Mouse (Mus musculus): ENCODE results near the gene Itgb2.

DNA sequence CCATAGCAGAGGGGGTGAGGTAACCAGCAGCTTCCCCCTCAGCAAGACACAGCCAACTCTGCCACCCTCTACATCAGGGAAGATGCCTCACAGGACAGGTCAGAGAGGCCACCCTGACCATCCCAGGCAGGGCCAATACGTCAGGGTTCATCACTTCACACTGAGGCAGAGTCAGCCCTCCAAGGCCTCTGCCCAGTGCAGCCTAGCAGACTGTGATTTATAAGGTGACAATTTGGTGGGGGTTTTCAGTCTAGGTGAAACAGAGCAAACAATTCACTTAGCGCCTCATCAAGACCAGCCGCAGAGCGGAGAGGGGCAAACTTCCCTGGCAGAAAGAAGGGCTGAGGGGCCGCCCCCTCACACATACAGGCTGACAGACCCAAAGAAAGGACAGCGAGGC lies 31.8 kb upstream of the Itgb2 start:
- TF ChIP-seq CTCF (IDR thresholded peaks at IDR 0.05; ENCODE audit: low read depth, low read length) (no peak), POLR2AphosphoS5 (IDR thresholded peaks at IDR 0.05; ENCODE audit: insufficient replicate concordance, low read depth, low read length) (no peak), GATA1 (IDR thresholded peaks at IDR 0.05; ENCODE audit: borderline replicate concordance, low read length) (no peak), TAL1 (conservative IDR thresholded peaks at IDR 0.05; ENCODE audit: low read depth, low read length) (no peak)

Data from G1E (cell line).